Mouse (Mus musculus) CH12.LX (cell line): ENCODE results near the gene Pdss2. TPM values are rescaled to one million over a fixed set of nuclear protein-coding genes. Genes with fewer than 3 reads are reported as not detected.

Experiments
- DNase-seq: peaks from one replicate; pipeline ENCODE4 v3.0.0-alpha.2; 2013; ENCODE audit errors: extremely low read depth
- H3K27ac ChIP-seq: 2 replicates; pipeline ENCODE4 v1.5.1; 2012; ENCODE audit warnings: low read depth, mild to moderate bottlenecking, control low read depth, moderate library complexity; ENCODE audit not compliant: insufficient read depth
- H3K27me3 ChIP-seq: replicated peaks from 2 replicates; pipeline ENCODE3; 2012; ENCODE audit warnings: inconsistent platforms
- H3K36me3 ChIP-seq, 2 experiments: replicated peaks in 1 of 2; 2 replicates each; pipeline versions ENCODE3 to v1.6.1; 2012; ENCODE audit warnings: inconsistent platforms in 1 of 2, low read length in 1 of 2, mild to moderate bottlenecking in 1 of 2, mixed read lengths in 1 of 2, moderate library complexity in 1 of 2; ENCODE audit not compliant: control insufficient read depth in 1 of 2, insufficient read depth in 1 of 2
- H3K4me1 ChIP-seq, 2 experiments: 2 replicates each; pipeline ENCODE4 v1.6.1; 2012; ENCODE audit warnings: inconsistent platforms in 1 of 2, moderate library complexity in 1 of 2; ENCODE audit not compliant: insufficient read depth in 2 of 2, control insufficient read depth in 1 of 2
- H3K4me2 ChIP-seq: 2 replicates; pipeline ENCODE4 v1.6.1; 2012; ENCODE audit warnings: low read depth, mild to moderate bottlenecking, control low read depth; ENCODE audit not compliant: poor library complexity, insufficient read depth, severe bottlenecking
- H3K4me3 ChIP-seq, 3 experiments: fragments of 150-350 bp in 1 of 3; sonication (generic) in 1 of 3; replicated peaks in 1 of 3; 2 replicates each; pipeline versions ENCODE3 to v1.5.1; 2011 to 2012; ENCODE audit warnings: low read depth in 2 of 3, low read length in 2 of 3, mild to moderate bottlenecking in 2 of 3, moderate library complexity in 2 of 3, control low read depth in 1 of 3, improper control_type of control experiment in 1 of 3, inconsistent platforms in 1 of 3, mixed read lengths in 1 of 3; ENCODE audit not compliant: poor library complexity in 1 of 3
- H3K79me2 ChIP-seq: replicated peaks from 2 replicates; pipeline ENCODE4 v1.6.1; 2012; ENCODE audit warnings: mild to moderate bottlenecking, moderate library complexity; ENCODE audit not compliant: control insufficient read depth, poor library complexity, insufficient read depth, severe bottlenecking; ENCODE audit errors: extremely low read depth
- H3K9ac ChIP-seq: 2 replicates; pipeline ENCODE4 v1.6.1; 2012; ENCODE audit warnings: low read depth, mild to moderate bottlenecking, control low read depth, moderate library complexity; ENCODE audit not compliant: insufficient read depth
- H3K9me3 ChIP-seq: replicated peaks from 2 replicates; pipeline ENCODE3; 2012; ENCODE audit warnings: low read length, inconsistent platforms, mixed read lengths
- BHLHE40 ChIP-seq: IDR thresholded peaks from 2 replicates; pipeline ENCODE4 v1.6.1; 2011; ENCODE audit warnings: mild to moderate bottlenecking, low read depth, low read length, improper control_type of control experiment
- CHD1 ChIP-seq: IDR thresholded peaks from 2 replicates; pipeline ENCODE4 v1.6.1; 2012; ENCODE audit warnings: low read depth, low read length, improper control_type of control experiment, inconsistent platforms
- E2F4 ChIP-seq: IDR thresholded peaks from 2 replicates; pipeline ENCODE4 v1.6.1; 2011; ENCODE audit warnings: low read depth, low read length, improper control_type of control experiment; ENCODE audit not compliant: insufficient replicate concordance
- EP300 ChIP-seq: IDR thresholded peaks from 2 replicates; pipeline ENCODE4 v1.6.1; 2011; ENCODE audit warnings: low read length, improper control_type of control experiment
- GABPA ChIP-seq: IDR thresholded peaks from 2 replicates; pipeline ENCODE4 v1.6.1; 2012; ENCODE audit warnings: low read depth, low read length, improper control_type of control experiment, inconsistent platforms; ENCODE audit not compliant: insufficient replicate concordance
- IRF4 ChIP-seq: IDR thresholded peaks from 2 replicates; pipeline ENCODE4 v1.6.1; 2014; ENCODE audit warnings: low read depth, mild to moderate bottlenecking, inconsistent platforms, low read length, improper control_type of control experiment
- JUN ChIP-seq: IDR thresholded peaks from 2 replicates; pipeline ENCODE4 v1.6.1; 2011; ENCODE audit warnings: low read depth, mild to moderate bottlenecking, low read length, improper control_type of control experiment, moderate library complexity; ENCODE audit not compliant: insufficient read depth
- JUND ChIP-seq: conservative IDR thresholded peaks from 2 replicates; pipeline ENCODE4 v1.6.1; 2011; ENCODE audit warnings: low read depth, low read length, improper control_type of control experiment
- MAFK ChIP-seq: IDR thresholded peaks from 2 replicates; pipeline ENCODE4 v1.6.1; 2011; ENCODE audit warnings: low read length, improper control_type of control experiment; ENCODE audit not compliant: insufficient replicate concordance
- MAX ChIP-seq: IDR thresholded peaks from 2 replicates; pipeline ENCODE4 v1.6.1; 2011; ENCODE audit warnings: low read length, improper control_type of control experiment
- MAZ ChIP-seq: IDR thresholded peaks from 2 replicates; pipeline ENCODE4 v1.6.1; 2012; ENCODE audit warnings: low read depth, mild to moderate bottlenecking, inconsistent platforms, low read length, improper control_type of control experiment, moderate library complexity
- MEF2A ChIP-seq: IDR thresholded peaks from 2 replicates; pipeline ENCODE4 v1.6.1; 2014; ENCODE audit warnings: low read depth, mild to moderate bottlenecking, inconsistent platforms, low read length, improper control_type of control experiment, borderline replicate concordance
- MYC ChIP-seq: IDR thresholded peaks from 2 replicates; pipeline ENCODE4 v1.6.1; 2011; ENCODE audit warnings: low read depth, mild to moderate bottlenecking, improper control_type of control experiment, low read length
- NELFE ChIP-seq: IDR thresholded peaks from 2 replicates; pipeline ENCODE4 v1.6.1; 2011; ENCODE audit warnings: low read depth, low read length, improper control_type of control experiment
- NRF1 ChIP-seq: IDR thresholded peaks from 2 replicates; pipeline ENCODE4 v1.6.1; 2014; ENCODE audit warnings: low read depth, mild to moderate bottlenecking, inconsistent platforms, low read length, improper control_type of control experiment, moderate library complexity
- RAD21 ChIP-seq: IDR thresholded peaks from 2 replicates; pipeline ENCODE4 v1.6.1; 2011; ENCODE audit warnings: low read depth, mild to moderate bottlenecking, low read length, improper control_type of control experiment, moderate library complexity
- RCOR1 ChIP-seq: conservative IDR thresholded peaks from 2 replicates; pipeline ENCODE4 v1.6.1; 2012; ENCODE audit warnings: low read depth, mild to moderate bottlenecking, inconsistent platforms, low read length, improper control_type of control experiment
- SIN3A ChIP-seq: IDR thresholded peaks from 2 replicates; pipeline ENCODE4 v1.6.1; 2012; ENCODE audit warnings: low read length, improper control_type of control experiment, inconsistent platforms
- SMC3 ChIP-seq: IDR thresholded peaks from 2 replicates; pipeline ENCODE4 v1.6.1; 2011; ENCODE audit warnings: low read depth, low read length, improper control_type of control experiment
- TBP ChIP-seq: conservative IDR thresholded peaks from 2 replicates; pipeline ENCODE4 v1.6.1; 2011; ENCODE audit warnings: low read depth, low read length, improper control_type of control experiment
- TCF12 ChIP-seq: IDR thresholded peaks from 2 replicates; pipeline ENCODE4 v1.6.1; 2014; ENCODE audit warnings: low read depth, mild to moderate bottlenecking, inconsistent platforms, low read length, improper control_type of control experiment
- USF1 ChIP-seq: IDR thresholded peaks from 2 replicates; pipeline ENCODE4 v1.6.1; 2014; ENCODE audit warnings: low read depth, mild to moderate bottlenecking, inconsistent platforms, low read length, improper control_type of control experiment
- USF2 ChIP-seq: conservative IDR thresholded peaks from 2 replicates; pipeline ENCODE4 v1.6.1; 2011; ENCODE audit warnings: low read depth, low read length, improper control_type of control experiment
- ZC3H11A ChIP-seq: IDR thresholded peaks from 2 replicates; pipeline ENCODE4 v1.6.1; 2012; ENCODE audit warnings: low read depth, mild to moderate bottlenecking, inconsistent platforms, low read length, improper control_type of control experiment
- ZKSCAN1 ChIP-seq: IDR thresholded peaks from 2 replicates; pipeline ENCODE4 v1.6.1; 2012; ENCODE audit warnings: low read depth, inconsistent platforms, low read length, improper control_type of control experiment, borderline replicate concordance
- dilution Hi-C: fragments of 300-500 bp; cut with MboI; formaldehyde crosslinking; loops from 2 replicates; pipeline ENCODE4 v1.14.3; 2020; ENCODE audit warnings: low sequenced_read_pairs; ENCODE audit not compliant: extremely low pct_unique_long_range_greater_than_20kb, extremely low pct_ligation_motif_present
- in situ Hi-C: fragments of 300-500 bp; cut with MboI; formaldehyde crosslinking; loops from 3 replicates; pipeline ENCODE4 v1.14.3; 2019; ENCODE audit warnings: low sequenced_read_pairs, low pct_ligation_motif_present, low pct_unique_long_range_greater_than_20kb, mixed read lengths
- polyA plus RNA-seq: library from polyadenylated mRNA; unstranded; fragments of >175 nt; gene quantifications from 2 replicates; pipeline ENCODE4 v1.2.1, GENCODE M21; 2012; ENCODE audit warnings: low read depth; ENCODE audit not compliant: insufficient read length
- total RNA-seq, 2 experiments: library from RNA; depleted of rRNA; stranded (reverse); fragments of 300-350 nt in 1 of 2; fragments of >200 nt in 1 of 2; gene quantifications; 2 replicates each; pipeline ENCODE4 v1.2.3; 2012 to 2014

Gene Pdss2
- total and polyA plus RNA-seq, 3 experiments: 11.1 to 17.9 (median 14.3) TPM

DNA sequence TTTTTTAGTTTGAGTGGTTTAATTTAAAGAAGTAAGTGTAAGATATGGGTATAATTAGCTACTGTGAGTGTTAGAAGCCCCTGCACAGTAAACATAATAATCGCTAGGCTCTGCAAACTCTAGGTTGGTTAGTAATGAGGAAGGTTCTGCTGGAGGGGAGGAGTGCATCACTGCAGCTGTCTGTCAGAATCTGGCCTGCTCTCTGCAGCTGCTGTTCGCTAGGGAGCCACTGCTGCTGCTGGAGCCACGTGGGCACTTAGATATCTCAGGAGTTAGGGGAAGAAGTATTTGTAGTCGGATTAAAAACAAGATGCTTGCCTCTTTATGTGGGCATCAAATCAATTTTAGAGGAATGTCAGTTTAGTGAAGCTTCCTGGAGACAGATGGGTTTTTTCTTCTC is 13.2 kb downstream of the Pdss2 start:
- Histone ChIP-seq H3K27ac (no peak overlapping the region), H3K27me3 (no peaks in the 10 kb centered on the region), H3K4me3 (no peak overlapping the region), H3K36me3 (peaks cover 0 to 40% of the 10 kb centered on the region in 2 experiments), H3K9ac (no peak overlapping the region), H3K4me1 (peaks cover 0 to 13% of the 10 kb centered on the region in 2 experiments; a peak in 1 of 4 replicates), H3K4me2 (no peak overlapping the region), H3K79me2 (no peaks in the 10 kb centered on the region; the same call in none of the 2 replicates), H3K9me3 (peaks cover 4% of the 10 kb centered on the region)
- no peak for DNase-seq
- dilution Hi-C loops (no loop called here), in situ Hi-C loops (no loop called here)
- TF ChIP-seq E2F4: no peak
- no peak for TF ChIP-seq ZC3H11A
- no peak for TF ChIP-seq JUND
- no peak for TF ChIP-seq GABPA
- TF ChIP-seq MAZ: no peak
- TF ChIP-seq NRF1: no peak
- no peak for TF ChIP-seq JUN
- TF ChIP-seq TCF12: no peak
- TF ChIP-seq RAD21: no peak
- no peak for TF ChIP-seq NELFE
- TF ChIP-seq IRF4: no peak
- no peak for TF ChIP-seq USF1
- no peak for TF ChIP-seq ZKSCAN1

DNA sequence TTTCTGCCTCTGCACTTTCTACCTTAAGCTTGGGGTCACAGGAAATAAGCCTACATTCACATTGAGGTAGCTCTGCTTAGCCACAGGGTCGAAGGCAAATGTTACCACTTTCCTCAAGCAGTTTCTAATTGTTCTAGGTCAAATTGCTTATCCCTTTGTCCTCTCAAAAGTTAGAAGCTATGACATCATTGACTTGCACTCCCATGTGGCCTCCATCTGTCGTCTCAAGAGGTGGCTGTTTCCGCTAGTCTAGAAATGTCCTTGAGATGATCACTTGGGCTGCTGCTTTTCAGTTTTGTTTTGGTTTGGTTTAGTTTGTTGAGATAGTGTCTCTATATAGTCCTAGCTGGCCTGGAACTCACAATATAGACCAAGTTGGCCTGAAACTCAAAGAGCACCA is 13.7 kb downstream of the Pdss2 start:
- H3K79me2 ChIP-seq: no peaks in the 10 kb centered on the region; the same call in none of the 2 replicates
- H3K4me2 ChIP-seq: no peak overlapping the region
- no peak overlapping the region for H3K9ac ChIP-seq
- dilution Hi-C loops: no loop called here
- peaks cover 0 to 43% of the 10 kb centered on the region in 2 experiments for H3K36me3 ChIP-seq
- DNase-seq: no peak
- H3K9me3 ChIP-seq: peaks cover 9% of the 10 kb centered on the region
- no peaks in the 10 kb centered on the region for H3K27me3 ChIP-seq
- no peak overlapping the region for H3K4me3 ChIP-seq
- in situ Hi-C loops: no loop called here
- no peak for TF ChIP-seq MEF2A
- TF ChIP-seq JUN: no peak
- TF ChIP-seq IRF4: no peak
- no peak for TF ChIP-seq SMC3
- TF ChIP-seq MAZ: no peak
- no peak for TF ChIP-seq RCOR1
- no peak for TF ChIP-seq SIN3A
- TF ChIP-seq EP300: no peak
- no peak for TF ChIP-seq MAX
- TF ChIP-seq MAFK: no peak
- no peak for TF ChIP-seq TBP
- TF ChIP-seq ZKSCAN1: no peak
- TF ChIP-seq BHLHE40: no peak
- TF ChIP-seq TCF12: no peak
- no peak for TF ChIP-seq MYC
- no peak for TF ChIP-seq NELFE
- no peak for TF ChIP-seq JUND
- no peak for TF ChIP-seq CHD1
- TF ChIP-seq USF2: no peak
- no peak for TF ChIP-seq USF1
- TF ChIP-seq, all 38 proteins: peak for 0
- Histone ChIP-seq H3K27ac (no peak overlapping the region), H3K4me1 (peaks cover 0 to 13% of the 10 kb centered on the region in 2 experiments; a peak in 1 of 4 replicates)
